In the genomic region with DNA sequence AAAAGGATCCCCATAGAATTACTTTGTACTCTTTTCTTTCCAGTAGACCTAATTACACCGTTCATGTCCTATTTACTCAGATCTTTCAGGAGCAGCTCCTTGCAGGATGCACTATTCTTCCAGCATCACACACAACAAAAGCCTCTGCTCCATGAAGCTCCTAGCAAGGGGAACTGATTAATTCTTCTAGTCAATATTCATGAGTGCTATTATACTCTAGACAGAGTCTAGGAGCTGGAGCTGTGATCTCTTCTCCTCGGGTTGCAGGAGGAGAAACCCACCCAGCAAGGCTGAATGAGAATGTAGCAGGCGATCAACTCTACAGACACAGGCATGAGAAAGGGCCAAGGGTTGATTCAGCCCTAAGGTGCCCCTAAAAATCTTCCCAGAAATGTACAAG, we compare ENCODE assay signal across 33 mouse cellular contexts. TPM values are rescaled to one million over a fixed set of nuclear protein-coding genes. Genes with fewer than 3 reads are reported as not detected.
DNase-seq lines count a peak whose midpoint lies in the region; ATAC-seq lines count a peak whose summit lies in the region.
"Had no signal": no experiment of that assay in that cellular context is flagged by ENCODE, and none has a peak within 500 bp of the region (broad histone marks: within the 10 kb centered on the region; RNA-seq: fewer than 3 reads in every experiment).

No protein-coding gene starts in this region.

- no peaks in the 10 kb centered on the region; the same call in none of the 2 replicates for H3K4me1 ChIP-seq in forebrain, embryonic 12.5 days
- peaks cover 9% of the 10 kb centered on the region for H3K4me1 ChIP-seq in forebrain, embryonic 10.5 days
- no peaks in the 10 kb centered on the region for H3K4me1 ChIP-seq in hindbrain, embryonic 11.5 days (replicated peaks; ENCODE audit: control insufficient read depth, insufficient read depth, low read length)
- H3K4me1 ChIP-seq in hindbrain, embryonic 13.5 days (replicated peaks), result no peaks in the 10 kb centered on the region
- peaks cover 9% of the 10 kb centered on the region for H3K4me1 ChIP-seq in midbrain, embryonic 13.5 days (replicated peaks)
- H3K4me1 ChIP-seq in midbrain, embryonic 15.5 days, result peaks cover 7% of the 10 kb centered on the region
- H3K4me1 ChIP-seq in forebrain, embryonic 16.5 days (replicated peaks; ENCODE audit: control insufficient read depth, insufficient read depth, low read length), result no peaks in the 10 kb centered on the region
- H3K4me1 ChIP-seq: embryonic facial prominence, embryonic 12.5 days; heart, embryonic 12.5 days; heart, embryonic 15.5 days; hindbrain, embryonic 15.5 days had no signal

- H3K36me3 ChIP-seq in forebrain, embryonic 12.5 days (replicated peaks), result no peaks in the 10 kb centered on the region
- no peaks in the 10 kb centered on the region for H3K36me3 ChIP-seq in forebrain, embryonic 10.5 days (replicated peaks)
- no peaks in the 10 kb centered on the region for H3K36me3 ChIP-seq in hindbrain, embryonic 11.5 days (ENCODE audit: control insufficient read depth, insufficient read depth, low read length)
- H3K36me3 ChIP-seq in hindbrain, embryonic 13.5 days, result no peaks in the 10 kb centered on the region
- no peaks in the 10 kb centered on the region for H3K36me3 ChIP-seq in midbrain, embryonic 13.5 days
- H3K36me3 ChIP-seq in midbrain, embryonic 15.5 days (replicated peaks), result no peaks in the 10 kb centered on the region
- no peaks in the 10 kb centered on the region for H3K36me3 ChIP-seq in forebrain, embryonic 16.5 days (ENCODE audit: control insufficient read depth, insufficient read depth)
- H3K36me3 ChIP-seq: embryonic facial prominence, embryonic 12.5 days; embryonic facial prominence, embryonic 15.5 days; G1E; heart, embryonic 12.5 days; heart, embryonic 15.5 days; hindbrain, embryonic 10.5 days; hindbrain, embryonic 15.5 days had no signal

- no peak overlapping the region for H3K9ac ChIP-seq in forebrain, embryonic 12.5 days
- no peak overlapping the region for H3K9ac ChIP-seq in hindbrain, embryonic 11.5 days (ENCODE audit: low read depth, low read length)
- H3K9ac ChIP-seq in hindbrain, embryonic 13.5 days, result no peak overlapping the region
- H3K9ac ChIP-seq in midbrain, embryonic 13.5 days (replicated peaks), result no peak overlapping the region
- no peak overlapping the region for H3K9ac ChIP-seq in midbrain, embryonic 15.5 days
- H3K9ac ChIP-seq in forebrain, embryonic 16.5 days (replicated peaks; ENCODE audit: low read depth, low read length), result no peak overlapping the region
- H3K9ac ChIP-seq: embryonic facial prominence, embryonic 12.5 days; embryonic facial prominence, embryonic 15.5 days; heart, embryonic 12.5 days; heart, embryonic 15.5 days; hindbrain, embryonic 15.5 days had no signal

- no peak overlapping the region for H3K4me2 ChIP-seq in forebrain, embryonic 12.5 days
- no peak overlapping the region for H3K4me2 ChIP-seq in hindbrain, embryonic 11.5 days (replicated peaks; ENCODE audit: low read depth, low read length)
- H3K4me2 ChIP-seq in hindbrain, embryonic 13.5 days, result no peak overlapping the region
- H3K4me2 ChIP-seq in midbrain, embryonic 13.5 days (replicated peaks), result no peak overlapping the region
- no peak overlapping the region for H3K4me2 ChIP-seq in midbrain, embryonic 15.5 days
- no peak overlapping the region for H3K4me2 ChIP-seq in forebrain, embryonic 16.5 days (ENCODE audit: low read length)
- H3K4me2 ChIP-seq: embryonic facial prominence, embryonic 12.5 days; embryonic facial prominence, embryonic 15.5 days; heart, embryonic 12.5 days; heart, embryonic 15.5 days; hindbrain, embryonic 15.5 days had no signal

- no peak overlapping the region for H3K4me3 ChIP-seq in forebrain, embryonic 12.5 days (replicated peaks)
- H3K4me3 ChIP-seq in forebrain, embryonic 10.5 days, result no peak overlapping the region
- H3K4me3 ChIP-seq in hindbrain, embryonic 11.5 days (ENCODE audit: low read depth, low read length), result no peak overlapping the region
- no peak overlapping the region for H3K4me3 ChIP-seq in hindbrain, embryonic 13.5 days
- H3K4me3 ChIP-seq in midbrain, embryonic 13.5 days (replicated peaks), result no peak overlapping the region
- H3K4me3 ChIP-seq in midbrain, embryonic 15.5 days, result no peak overlapping the region
- H3K4me3 ChIP-seq in forebrain, embryonic 16.5 days (replicated peaks; ENCODE audit: low read length), result no peak overlapping the region
- H3K4me3 ChIP-seq: embryonic facial prominence, embryonic 12.5 days; embryonic facial prominence, embryonic 15.5 days; heart, embryonic 12.5 days; heart, embryonic 15.5 days; hindbrain, embryonic 10.5 days; hindbrain, embryonic 15.5 days had no signal

- intact Hi-C loops in left cerebral cortex, postnatal 36 days (cut with DNase I), result no loop called here

- H3K27ac ChIP-seq in forebrain, embryonic 12.5 days, result 0 out of 2 replicates have a peak overlapping the region, but pooled peaks have one; percentile 2
- no peak overlapping the region for H3K27ac ChIP-seq in forebrain, embryonic 10.5 days
- no peak overlapping the region for H3K27ac ChIP-seq in hindbrain, embryonic 11.5 days (ENCODE audit: low read depth, low read length)
- no peak overlapping the region for H3K27ac ChIP-seq in hindbrain, embryonic 13.5 days
- H3K27ac ChIP-seq in midbrain, embryonic 13.5 days, result no peak overlapping the region
- no peak overlapping the region for H3K27ac ChIP-seq in midbrain, embryonic 15.5 days
- H3K27ac ChIP-seq in forebrain, embryonic 16.5 days (ENCODE audit: low read length), result no peak overlapping the region
- H3K27ac ChIP-seq: embryonic facial prominence, embryonic 12.5 days; embryonic facial prominence, embryonic 15.5 days; heart, embryonic 15.5 days; hindbrain, embryonic 10.5 days; hindbrain, embryonic 15.5 days had no signal

- no peak for ATAC-seq in forebrain, embryonic 12.5 days (ENCODE audit: low FRiP score)
- peak; percentile 61; the same call in 1 of the 2 replicates for ATAC-seq in hindbrain, embryonic 11.5 days (ENCODE audit: low FRiP score)
- ATAC-seq in hindbrain, embryonic 13.5 days (ENCODE audit: low FRiP score), result no peak
- peak; percentile 43; the same call in 1 of the 2 replicates for ATAC-seq in midbrain, embryonic 13.5 days
- ATAC-seq in midbrain, embryonic 15.5 days (replicated peaks), result no peak
- peak; percentile 54; the same call in 1 of the 2 replicates for ATAC-seq in forebrain, embryonic 16.5 days
- ATAC-seq: intestine, postnatal 0 days; Patski had no signal

- 25% methylated on average over 3 of the region's 3 CpGs for WGBS in forebrain, embryonic 12.5 days
- WGBS in forebrain, embryonic 10.5 days, result 56% methylated on average over 3 of the region's 3 CpGs
- WGBS in hindbrain, embryonic 11.5 days, result 33% methylated on average over 3 of the region's 3 CpGs
- WGBS in hindbrain, embryonic 13.5 days, result 25% methylated on average over 3 of the region's 3 CpGs
- WGBS in midbrain, embryonic 13.5 days, result 10% methylated on average over 3 of the region's 3 CpGs
- WGBS in midbrain, embryonic 15.5 days, result 17% methylated on average over 3 of the region's 3 CpGs
- WGBS in forebrain, embryonic 16.5 days, result 12% methylated on average over 3 of the region's 3 CpGs

- H3K9me3 ChIP-seq in forebrain, embryonic 12.5 days, result no peaks in the 10 kb centered on the region
- H3K9me3 ChIP-seq in forebrain, embryonic 10.5 days, result no peaks in the 10 kb centered on the region
- H3K9me3 ChIP-seq in hindbrain, embryonic 11.5 days (ENCODE audit: control insufficient read depth, low read length), result no peaks in the 10 kb centered on the region
- no peaks in the 10 kb centered on the region for H3K9me3 ChIP-seq in hindbrain, embryonic 13.5 days
- H3K9me3 ChIP-seq in midbrain, embryonic 13.5 days, result no peaks in the 10 kb centered on the region
- H3K9me3 ChIP-seq in midbrain, embryonic 15.5 days, result no peaks in the 10 kb centered on the region
- no peaks in the 10 kb centered on the region for H3K9me3 ChIP-seq in forebrain, embryonic 16.5 days (ENCODE audit: control insufficient read depth, low read length)
- H3K9me3 ChIP-seq: embryonic facial prominence, embryonic 12.5 days; embryonic facial prominence, embryonic 15.5 days; heart, embryonic 12.5 days; heart, embryonic 15.5 days; hindbrain, embryonic 10.5 days; hindbrain, embryonic 15.5 days had no signal

- no peaks in the 10 kb centered on the region for H3K27me3 ChIP-seq in forebrain, embryonic 12.5 days
- H3K27me3 ChIP-seq in forebrain, embryonic 10.5 days (ENCODE audit: poor library complexity, severe bottlenecking), result no peaks in the 10 kb centered on the region
- H3K27me3 ChIP-seq in hindbrain, embryonic 11.5 days (ENCODE audit: control insufficient read depth, insufficient read depth, low read length), result no peaks in the 10 kb centered on the region
- H3K27me3 ChIP-seq in hindbrain, embryonic 13.5 days, result no peaks in the 10 kb centered on the region
- H3K27me3 ChIP-seq in midbrain, embryonic 13.5 days, result no peaks in the 10 kb centered on the region
- H3K27me3 ChIP-seq in midbrain, embryonic 15.5 days (replicated peaks), result no peaks in the 10 kb centered on the region
- no peaks in the 10 kb centered on the region for H3K27me3 ChIP-seq in forebrain, embryonic 16.5 days (replicated peaks; ENCODE audit: control insufficient read depth, insufficient read depth, low read length)
- H3K27me3 ChIP-seq: CH12.LX; embryonic facial prominence, embryonic 12.5 days; embryonic facial prominence, embryonic 15.5 days; heart, embryonic 12.5 days; heart, embryonic 15.5 days; hindbrain, embryonic 15.5 days had no signal

- DNase-seq in forebrain, embryonic 10.5 days (ENCODE audit: extremely low spot score, low spot score), result no peak
- peak; percentile 4 for DNase-seq in hindbrain, embryonic 11.5 days (ENCODE audit: low spot score)
- no peak for DNase-seq in left cerebral cortex, postnatal 36 days (ENCODE audit: low spot score in 2 of 2)
- DNase-seq: adrenal gland, postnatal 10 days; adrenal gland, postnatal 36 days; B cell, adult 2 months; cerebellum, adult 11 months; cerebellum, adult 2 months; cerebellum, adult 9-11 months; cerebellum, postnatal 25 days; gastrocnemius, postnatal 10 days; gastrocnemius, postnatal 36 days; heart, postnatal 10 days; heart, postnatal 36 days had no signal

RNA-seq across cellular contexts. Expression of gene Grik1, which starts 40.2 kb away (rescaled TPM):
- polyA plus RNA-seq in forebrain, embryonic 12.5 days (2016; fragmentation: Nextera tagmentation; extraction: Ambion mirVana), result 4.1 and 4.2 TPM in 2 replicates
- polyA plus RNA-seq in forebrain, embryonic 10.5 days (2016; fragmentation: Nextera tagmentation; extraction: Ambion mirVana), result 0.80 and 1.0 TPM in 2 replicates
- 3.5 and 4.2 TPM in 2 replicates for polyA plus RNA-seq in hindbrain, embryonic 11.5 days (2014; fragmentation: Nextera tagmentation; extraction: Ambion mirVana)
- 18.3 and 19.7 TPM in 2 replicates for polyA plus RNA-seq in hindbrain, embryonic 13.5 days (2015; fragmentation: Nextera tagmentation; extraction: Ambion mirVana)
- polyA plus RNA-seq in midbrain, embryonic 13.5 days (2015; fragmentation: Nextera tagmentation; extraction: Ambion mirVana), result 14.0 and 16.1 TPM in 2 replicates
- 31.3 and 36.8 TPM in 2 replicates for polyA plus RNA-seq in midbrain, embryonic 15.5 days (2015; fragmentation: Nextera tagmentation; extraction: Ambion mirVana)
- polyA plus RNA-seq in forebrain, embryonic 16.5 days (2015; fragmentation: Nextera tagmentation; extraction: Ambion mirVana), result 14.6 and 21.6 TPM in 2 replicates
- total RNA-seq in left cerebral cortex, postnatal 36 days (2021), result 10 to 100 TPM; 16.7 to 21.0 TPM
- total RNA-seq: adrenal gland, adult 18-20 months; adrenal gland, postnatal 36 days; common myeloid progenitor, adult 5-6 weeks; gastrocnemius, adult 18-20 months; gastrocnemius, postnatal 36 days; granulocyte monocyte progenitor cell, adult 5-6 weeks; heart, postnatal 36 days had no signal
- polyA plus RNA-seq: G1E, Patski had no signal

Comparison
In these comparisons a context has a peak if more than half of its experiments do, and no peak if none do; other contexts are left out.
1. ATAC-seq: peak in hindbrain, embryonic 11.5 days (single experiment), midbrain, embryonic 13.5 days (single experiment) and forebrain, embryonic 16.5 days (single experiment); none in forebrain, embryonic 12.5 days (single experiment), hindbrain, embryonic 13.5 days (single experiment) and midbrain, embryonic 15.5 days (single experiment).